Mouse (Mus musculus) embryonic facial prominence, embryonic 11.5 days (tissue): Measurements from ENCODE around the gene Znhit6. TPM values are rescaled to one million over a fixed set of nuclear protein-coding genes. Genes with fewer than 3 reads are reported as not detected.

Experiments
- ATAC-seq: fragments of 200-750 bp; cut with Nextera tagmentation; replicated peaks from 2 replicates; pipeline ENCODE4 v1.8.0; 2017; ENCODE audit warnings: low read depth; ENCODE audit not compliant: insufficient number of reproducible peaks, low FRiP score, low TSS enrichment
- DNase-seq: peaks from one replicate; pipeline ENCODE4 v3.0.0-alpha.2; 2015; ENCODE audit warnings: low spot score
- H3K27ac ChIP-seq: fragments of 300-500 bp; sonication (generic); replicated peaks from 2 replicates; pipeline ENCODE4 v1.5.1; 2014; ENCODE audit warnings: mild to moderate bottlenecking, low read depth, low read length, control low read depth
- H3K27me3 ChIP-seq: fragments of 300-500 bp; sonication (generic); 2 replicates; pipeline ENCODE4 v1.6.1; 2014; ENCODE audit warnings: mild to moderate bottlenecking, low read length, moderate library complexity, mixed read lengths; ENCODE audit not compliant: control insufficient read depth, insufficient read depth
- H3K36me3 ChIP-seq: fragments of 300-500 bp; sonication (generic); replicated peaks from 2 replicates; pipeline ENCODE4 v1.6.1; 2014; ENCODE audit warnings: low read depth, mild to moderate bottlenecking, low read length, moderate library complexity, mixed read lengths; ENCODE audit not compliant: control insufficient read depth, insufficient read depth
- H3K4me1 ChIP-seq: fragments of 300-500 bp; sonication (generic); 2 replicates; pipeline ENCODE4 v1.6.1; 2014; ENCODE audit warnings: low read length, mixed read lengths; ENCODE audit not compliant: control insufficient read depth, insufficient read depth
- H3K4me2 ChIP-seq: fragments of 300-500 bp; sonication (generic); 2 replicates; pipeline ENCODE4 v1.6.1; 2014; ENCODE audit warnings: low read depth, mild to moderate bottlenecking, control low read depth, low read length, moderate library complexity
- H3K4me3 ChIP-seq: fragments of 300-500 bp; sonication (generic); 2 replicates; pipeline ENCODE4 v1.5.1; 2014; ENCODE audit warnings: low read depth, low read length, control low read depth
- H3K9ac ChIP-seq: fragments of 300-500 bp; sonication (generic); replicated peaks from 2 replicates; pipeline ENCODE4 v1.6.1; 2014; ENCODE audit warnings: mild to moderate bottlenecking, control low read depth, low read length
- H3K9me3 ChIP-seq: fragments of 300-500 bp; sonication (generic); replicated peaks from 2 replicates; pipeline ENCODE4 v1.6.1; 2016; ENCODE audit warnings: mild to moderate bottlenecking, low read length, inconsistent platforms, mixed read lengths; ENCODE audit not compliant: control insufficient read depth
- WGBS: fragments of 180-500 bp; shearing (Covaris S2); extraction: QIAGEN DNeasy Blood & Tissue Kit; methylation state at CpG from one replicate; pipeline ENCODE4 v1.1.7; 2014; 5-methylcytosine and 5-hydroxymethylcytosine counted together
- polyA plus RNA-seq: library from polyadenylated mRNA; unstranded; fragments of >200 nt; fragmentation: Nextera tagmentation; extraction: Ambion mirVana; gene quantifications from 2 replicates; pipeline ENCODE4 v1.2.1, GENCODE M21; 2014

The Znhit6 gene
- polyA plus RNA-seq, 1 experiment from 2014 or later: 47.2 TPM

GRCm38 (mm10) chr3:145641878-145642277, 65.9 kb downstream of the Znhit6 start:
- no peaks in the 10 kb centered on the region for H3K27me3 ChIP-seq
- H3K36me3 ChIP-seq: no peaks in the 10 kb centered on the region
- no peak overlapping the region for H3K27ac ChIP-seq
- H3K4me2 ChIP-seq: no peak overlapping the region
- H3K9me3 ChIP-seq: no peaks in the 10 kb centered on the region
- no peak for ATAC-seq
- H3K4me1 ChIP-seq: no peaks in the 10 kb centered on the region
- DNase-seq: no peak
- no peak overlapping the region for H3K9ac ChIP-seq
- WGBS: 79% methylated on average over 3 of the region's 3 CpGs
- H3K4me3 ChIP-seq: no peak overlapping the region

- H3K9me3 ChIP-seq: no peaks in the 10 kb centered on the region
- ATAC-seq: no peak
- WGBS: 35% methylated on average over 11 of the region's 11 CpGs
- H3K27me3 ChIP-seq: no peaks in the 10 kb centered on the region
- DNase-seq: no peak
- no peak overlapping the region for H3K4me2 ChIP-seq
- H3K36me3 ChIP-seq: no peaks in the 10 kb centered on the region
- H3K9ac ChIP-seq: no peak overlapping the region
- H3K4me1 ChIP-seq: no peaks in the 10 kb centered on the region
- H3K27ac ChIP-seq: no peak overlapping the region
- H3K4me3 ChIP-seq: no peak overlapping the region
These were observed 66.9 kb downstream of the Znhit6 start for GRCm38 (mm10) chr3:145642861-145643260.

- H3K4me1 ChIP-seq: no peaks in the 10 kb centered on the region; the same call in 1 of the 2 replicates
- WGBS: 87% methylated on average over 6 of the region's 6 CpGs
- H3K27me3 ChIP-seq: no peaks in the 10 kb centered on the region
These were observed 69.5 kb downstream of the Znhit6 start for GRCm38 (mm10) chr3:145645463-145645862.

DNA sequence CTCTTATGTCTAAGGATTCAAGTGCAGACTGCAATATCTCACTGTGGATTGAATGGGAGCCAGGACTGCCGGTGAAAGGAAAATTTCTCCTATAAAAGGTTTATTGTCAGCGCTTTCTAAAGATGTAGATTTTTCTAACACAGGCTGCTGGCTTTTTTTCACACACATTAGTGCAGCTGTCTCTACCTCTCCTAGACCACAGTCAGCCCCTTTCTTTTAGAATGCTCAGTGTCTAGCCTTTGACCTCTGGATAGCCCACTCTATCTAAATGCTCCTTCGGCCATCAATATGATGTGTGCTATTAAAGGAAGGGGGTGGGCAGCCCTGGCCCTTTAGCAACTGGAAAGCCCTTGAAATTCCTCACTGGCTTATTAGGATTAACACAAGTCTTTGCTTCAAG, 70.0 kb downstream of the Znhit6 start:
- Histone ChIP-seq H3K4me3 (no peak overlapping the region), H3K27ac (no peak overlapping the region), H3K9ac (no peak overlapping the region), H3K4me2 (no peak overlapping the region), H3K36me3 (no peaks in the 10 kb centered on the region), H3K4me1 (peaks cover 2% of the 10 kb centered on the region; the same call in 1 of the 2 replicates), H3K27me3 (no peaks in the 10 kb centered on the region), H3K9me3 (no peaks in the 10 kb centered on the region)
- ATAC-seq (no peak), DNase-seq (peak; percentile 39)
- 48% methylated on average over 3 of the region's 3 CpGs for whole genome bisulfite sequencing

More at GRCm38 (mm10) chr3:145645463-145645862, 69.5 kb downstream of the Znhit6 start:
- Histone ChIP-seq H3K4me3 (no peak overlapping the region), H3K36me3 (no peaks in the 10 kb centered on the region), H3K4me2 (no peak overlapping the region), H3K27ac (no peak overlapping the region), H3K9ac (no peak overlapping the region), H3K9me3 (no peaks in the 10 kb centered on the region)
- ATAC-seq: no peak
- DNase-seq: no peak

DNA sequence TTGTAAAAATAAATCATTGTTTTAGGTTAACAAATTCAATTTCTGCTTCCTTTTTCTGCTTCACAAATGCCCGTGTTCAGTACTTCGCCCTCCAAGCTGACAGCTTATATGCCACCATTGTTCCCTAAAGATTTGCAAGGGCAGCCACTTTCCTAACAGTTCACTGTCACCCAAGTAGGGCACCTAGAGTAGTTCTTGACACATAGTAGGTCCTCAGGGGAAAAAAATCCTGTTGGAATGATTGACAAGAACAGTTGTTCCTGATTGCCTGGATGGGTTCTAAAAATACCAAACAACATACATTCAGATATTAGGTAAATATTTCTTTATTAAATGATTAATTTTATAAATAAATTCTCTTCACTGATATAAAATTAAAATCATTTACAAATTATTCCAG, 70.7 kb downstream of the Znhit6 start:
- H3K4me2 ChIP-seq: no peak overlapping the region
- H3K36me3 ChIP-seq: no peaks in the 10 kb centered on the region
- H3K9me3 ChIP-seq: no peaks in the 10 kb centered on the region
- peaks cover 2% of the 10 kb centered on the region; the same call in 1 of the 2 replicates for H3K4me1 ChIP-seq
- H3K27ac ChIP-seq: no peak overlapping the region
- H3K4me3 ChIP-seq: no peak overlapping the region
- no peaks in the 10 kb centered on the region for H3K27me3 ChIP-seq
- ATAC-seq (no peak), DNase-seq (no peak)
- no peak overlapping the region for H3K9ac ChIP-seq
- WGBS: 46% methylated on average over 2 of the region's 2 CpGs

DNA sequence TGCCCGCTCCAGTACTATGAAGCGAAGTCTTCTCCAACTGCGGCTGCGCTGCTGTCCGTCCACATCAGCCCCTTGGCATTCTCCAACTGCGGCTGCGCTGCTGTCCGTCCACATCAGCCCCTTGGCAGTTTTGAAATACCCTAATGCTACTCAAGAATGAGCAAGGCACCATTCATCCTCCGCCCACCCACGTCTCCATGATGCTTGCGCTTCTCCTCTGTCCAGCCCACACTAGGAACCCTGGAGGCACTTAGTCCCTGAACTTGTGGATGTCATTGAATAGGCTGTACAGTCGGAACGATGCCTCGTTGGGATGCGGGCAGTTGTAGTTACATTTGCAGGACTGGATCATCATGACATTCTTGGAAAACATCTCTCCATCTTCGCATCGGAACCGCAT, 71.4 kb downstream of the Znhit6 start:
- no peaks in the 10 kb centered on the region for H3K9me3 ChIP-seq
- no peak overlapping the region for H3K27ac ChIP-seq
- 0 out of 2 replicates have a peak overlapping the region, but pooled peaks have one; percentile 10 for H3K4me2 ChIP-seq
- 86% methylated on average over 18 of the region's 18 CpGs for WGBS
- no peak overlapping the region for H3K4me3 ChIP-seq
- H3K36me3 ChIP-seq: no peaks in the 10 kb centered on the region
- H3K4me1 ChIP-seq: peaks cover 2% of the 10 kb centered on the region; the same call in 1 of the 2 replicates
- no peak overlapping the region for H3K9ac ChIP-seq
- ATAC-seq (no peak), DNase-seq (no peak)
- H3K27me3 ChIP-seq: no peaks in the 10 kb centered on the region

DNA sequence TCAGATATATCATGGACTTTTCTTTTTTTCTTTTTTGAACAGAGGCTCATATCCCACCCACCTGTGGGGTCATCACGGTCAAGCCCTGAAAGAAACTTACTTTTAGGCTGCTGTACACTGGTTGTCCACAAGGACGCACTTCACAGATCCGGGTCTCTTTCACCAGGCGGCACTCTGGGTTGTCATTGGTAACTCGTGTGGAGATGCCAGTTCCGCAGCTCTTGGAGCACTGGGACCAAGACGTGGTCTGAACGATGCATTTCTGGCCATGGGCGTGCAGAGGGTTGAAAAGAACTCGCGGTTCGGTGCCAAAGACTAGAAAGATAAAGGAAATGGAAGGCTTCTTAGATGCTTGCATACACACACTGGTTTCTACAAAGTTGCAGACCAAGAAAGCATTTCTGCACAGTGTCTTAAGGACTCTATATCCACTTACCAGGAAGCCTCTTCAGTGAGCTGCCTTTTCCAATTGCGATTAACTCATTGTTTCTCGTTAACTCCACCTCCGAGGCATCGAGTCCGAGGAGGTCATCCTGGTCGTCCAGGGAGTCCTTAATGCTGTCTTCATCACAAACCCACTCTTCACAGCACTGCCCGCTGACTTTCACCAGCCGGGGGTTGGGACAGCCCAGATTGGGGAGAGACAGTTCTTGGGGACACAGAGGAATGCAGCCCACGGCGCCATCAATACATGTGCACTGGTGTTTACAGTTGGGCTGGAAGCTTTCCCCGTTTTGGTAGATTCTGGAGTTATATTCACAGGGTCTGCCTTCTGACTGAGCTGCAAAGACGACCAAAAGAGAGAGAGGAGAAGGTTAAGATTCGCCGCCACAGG, 72.3 kb downstream of the Znhit6 start:
- peak overlapping the region; percentile 75 for H3K4me3 ChIP-seq
- H3K9ac ChIP-seq: peak overlapping the region; percentile 85
- peaks cover 2% of the 10 kb centered on the region; the same call in 1 of the 2 replicates for H3K4me1 ChIP-seq
- WGBS: 23% methylated on average over 26 of the region's 26 CpGs
- DNase-seq (peak; percentile 70), ATAC-seq (no peak)
- no peaks in the 10 kb centered on the region for H3K36me3 ChIP-seq
- H3K4me2 ChIP-seq: peak overlapping the region; percentile 79
- no peaks in the 10 kb centered on the region for H3K9me3 ChIP-seq
- no peaks in the 10 kb centered on the region for H3K27me3 ChIP-seq
- H3K27ac ChIP-seq: peak overlapping the region; percentile 80; the same call in 1 of the 2 replicates
